Mouse (Mus musculus) liver, adult 2 months (tissue): ENCODE measurements around the gene Ezr. TPM values are rescaled to one million over a fixed set of nuclear protein-coding genes. Genes with fewer than 3 reads are reported as not detected.

Experiments used
- DNase-seq: peaks from one replicate; pipeline ENCODE4 v3.0.0-alpha.2; 2011; ENCODE audit warnings: low read depth, low spot score; ENCODE audit errors: extremely low read depth
- H3K27ac ChIP-seq: fragments of 200-500 bp; replicated peaks from 2 replicates; pipeline ENCODE4 v1.5.1; 2012; ENCODE audit warnings: low read depth, mild to moderate bottlenecking, control low read depth, inconsistent platforms, low read length; ENCODE audit not compliant: insufficient read depth
- H3K27me3 ChIP-seq: fragments of 200-500 bp; 2 replicates; pipeline ENCODE4 v1.6.1; 2012; ENCODE audit warnings: mild to moderate bottlenecking, moderate library complexity, low read length, inconsistent platforms; ENCODE audit not compliant: control insufficient read depth, insufficient read depth
- H3K36me3 ChIP-seq: fragments of 200-500 bp; 2 replicates; pipeline ENCODE4 v1.6.1; 2012; ENCODE audit warnings: low read length, inconsistent platforms; ENCODE audit not compliant: control insufficient read depth, insufficient read depth
- H3K4me1 ChIP-seq: fragments of 200-500 bp; 2 replicates; pipeline ENCODE4 v1.6.1; 2011; ENCODE audit warnings: low read length; ENCODE audit not compliant: control insufficient read depth, insufficient read depth
- H3K4me3 ChIP-seq: fragments of 200-500 bp; 2 replicates; pipeline ENCODE4 v1.5.1; 2011; ENCODE audit warnings: low read depth, mild to moderate bottlenecking, control low read depth, low read length, moderate library complexity; ENCODE audit not compliant: insufficient read depth
- H3K79me2 ChIP-seq: fragments of 200-500 bp; 2 replicates; pipeline ENCODE4 v1.6.1; 2012; ENCODE audit warnings: inconsistent platforms, mild to moderate bottlenecking, low read length, moderate library complexity; ENCODE audit not compliant: control insufficient read depth, insufficient read depth
- H3K9ac ChIP-seq: fragments of 200-500 bp; 2 replicates; pipeline ENCODE4 v1.6.1; 2012; ENCODE audit warnings: low read depth, mild to moderate bottlenecking, control low read depth, inconsistent platforms, low read length
- CTCF ChIP-seq: fragments of 200-500 bp; IDR thresholded peaks from 2 replicates; pipeline ENCODE4 v1.5.1; 2011; ENCODE audit warnings: low read depth, low read length, control low read depth
- POLR2A ChIP-seq: fragments of 200-500 bp; IDR thresholded peaks from 2 replicates; pipeline ENCODE4 v1.6.1; 2011; ENCODE audit warnings: low read length, control low read depth; ENCODE audit not compliant: insufficient read depth; ENCODE audit errors: extremely low read depth
- WGBS: fragments of 180-500 bp; shearing (Covaris S2); methylation state at CpG from one replicate; pipeline ENCODE4 v1.1.7; 2018; 5-methylcytosine and 5-hydroxymethylcytosine counted together
- polyA plus RNA-seq: library from polyadenylated mRNA; depleted of rRNA; stranded (reverse); fragments of >200 nt; gene quantifications from 2 replicates; pipeline ENCODE4 v1.2.3, GENCODE M21; 2012
- total RNA-seq: library from RNA; depleted of rRNA; stranded (reverse); fragments of >200 nt; gene quantifications from 2 replicates; pipeline ENCODE4 v1.2.3, GENCODE M21; 2014

The Ezr gene
- total and polyA plus RNA-seq, 2 experiments: 2.6 to 3.1 TPM

GRCm38 (mm10) chr17:6739266-6739665 is 43.3 kb downstream of the Ezr start:
- 86% methylated on average over 13 of the region's 13 CpGs for WGBS
- H3K9ac ChIP-seq: no peak overlapping the region
- no peaks in the 10 kb centered on the region for H3K4me1 ChIP-seq
- H3K27ac ChIP-seq: no peak overlapping the region
- no peaks in the 10 kb centered on the region for H3K36me3 ChIP-seq
- TF ChIP-seq POLR2A: no peak
- TF ChIP-seq CTCF: no peak
- H3K79me2 ChIP-seq: no peaks in the 10 kb centered on the region
- no peaks in the 10 kb centered on the region for H3K27me3 ChIP-seq
- no peak for DNase-seq
- no peak overlapping the region for H3K4me3 ChIP-seq

- Histone ChIP-seq H3K79me2 (no peaks in the 10 kb centered on the region), H3K27ac (no peak overlapping the region), H3K36me3 (no peaks in the 10 kb centered on the region), H3K9ac (no peak overlapping the region), H3K4me3 (no peak overlapping the region), H3K4me1 (no peaks in the 10 kb centered on the region), H3K27me3 (no peaks in the 10 kb centered on the region)
- no peak for DNase-seq
- WGBS: 92% methylated on average over 7 of the region's 7 CpGs
- TF ChIP-seq CTCF: no peak
- no peak for TF ChIP-seq POLR2A
These were observed 43.7 kb downstream of the Ezr start for GRCm38 (mm10) chr17:6738836-6739235.

GRCm38 (mm10) chr17:6737273-6737997 is 45.1 kb downstream of the Ezr start:
- Histone ChIP-seq H3K27ac (no peak overlapping the region), H3K4me3 (no peak overlapping the region), H3K36me3 (no peaks in the 10 kb centered on the region), H3K4me1 (no peaks in the 10 kb centered on the region), H3K9ac (no peak overlapping the region), H3K79me2 (no peaks in the 10 kb centered on the region), H3K27me3 (no peaks in the 10 kb centered on the region)
- no peak for DNase-seq
- TF ChIP-seq CTCF (no peak), POLR2A (no peak)
- 60% methylated on average over 12 of the region's 12 CpGs for WGBS

- H3K4me3 ChIP-seq: no peak overlapping the region
- TF ChIP-seq CTCF (no peak), POLR2A (no peak)
- H3K4me1 ChIP-seq: no peaks in the 10 kb centered on the region
- no peaks in the 10 kb centered on the region for H3K79me2 ChIP-seq
- DNase-seq: no peak
- no peaks in the 10 kb centered on the region for H3K36me3 ChIP-seq
- no peaks in the 10 kb centered on the region for H3K27me3 ChIP-seq
- 75% methylated on average over 15 of the region's 15 CpGs for WGBS
- H3K9ac ChIP-seq: no peak overlapping the region
- no peak overlapping the region for H3K27ac ChIP-seq
These were observed 46.0 kb downstream of the Ezr start for GRCm38 (mm10) chr17:6736306-6737272.

GRCm38 (mm10) chr17:6734746-6735441 is 47.7 kb downstream of the Ezr start:
- H3K4me3 ChIP-seq: no peak overlapping the region
- H3K27ac ChIP-seq: no peak overlapping the region
- 90% methylated on average over 12 of the region's 12 CpGs for WGBS
- H3K36me3 ChIP-seq: no peaks in the 10 kb centered on the region
- H3K4me1 ChIP-seq: no peaks in the 10 kb centered on the region
- no peaks in the 10 kb centered on the region for H3K27me3 ChIP-seq
- no peak for DNase-seq
- no peaks in the 10 kb centered on the region for H3K79me2 ChIP-seq
- TF ChIP-seq POLR2A (no peak), CTCF (no peak)
- H3K9ac ChIP-seq: no peak overlapping the region
